Mouse (Mus musculus): Measurements from ENCODE around the gene Zfp664. TPM values are rescaled to one million over a fixed set of nuclear protein-coding genes. Genes with fewer than 3 reads are reported as not detected.

Gene Zfp664
- polyA plus RNA-seq, 1 experiment from 2014 or later, result 91.1 TPM

- no peak for ATAC-seq (ENCODE audit: low read depth)
- H3K4me2 ChIP-seq (ENCODE audit: low read depth, low read length), result no peak overlapping the region
- H3K9me3 ChIP-seq (ENCODE audit: control insufficient read depth, low read length), result peaks cover 4% of the 10 kb centered on the region; the same call in 1 of the 2 replicates
- H3K4me3 ChIP-seq (ENCODE audit: low read length), result no peak overlapping the region
- 77% methylated on average over 9 of the region's 9 CpGs for WGBS
- H3K9ac ChIP-seq (ENCODE audit: low read length), result no peak overlapping the region
- no peaks in the 10 kb centered on the region for H3K4me1 ChIP-seq (replicated peaks; ENCODE audit: control insufficient read depth, insufficient read depth, low read length)
- no peak overlapping the region for H3K27ac ChIP-seq (ENCODE audit: low read length)
- H3K27me3 ChIP-seq (ENCODE audit: control insufficient read depth, insufficient read depth, low read depth, low read length), result no peaks in the 10 kb centered on the region
- no peaks in the 10 kb centered on the region for H3K36me3 ChIP-seq (ENCODE audit: control insufficient read depth, insufficient read depth, low read length)
These were observed 68.1 kb downstream of the Zfp664 start for GRCm38 (mm10) chr5:124930603-124931002.

- no peak overlapping the region for H3K27ac ChIP-seq (ENCODE audit: low read length)
- no peak overlapping the region for H3K4me2 ChIP-seq (ENCODE audit: low read depth, low read length)
- no peak for ATAC-seq (ENCODE audit: low read depth)
- H3K4me1 ChIP-seq (replicated peaks; ENCODE audit: control insufficient read depth, insufficient read depth, low read length), result no peaks in the 10 kb centered on the region
- no peak overlapping the region for H3K9ac ChIP-seq (ENCODE audit: low read length)
- 59% methylated on average over 8 of the region's 8 CpGs for WGBS
- H3K27me3 ChIP-seq (ENCODE audit: control insufficient read depth, insufficient read depth, low read depth, low read length), result no peaks in the 10 kb centered on the region
- no peak overlapping the region for H3K4me3 ChIP-seq (ENCODE audit: low read length)
- H3K36me3 ChIP-seq (ENCODE audit: control insufficient read depth, insufficient read depth, low read length), result no peaks in the 10 kb centered on the region
- peaks cover 4% of the 10 kb centered on the region; the same call in 1 of the 2 replicates for H3K9me3 ChIP-seq (ENCODE audit: control insufficient read depth, low read length)
These were observed 68.6 kb downstream of the Zfp664 start for GRCm38 (mm10) chr5:124931076-124931475.

GRCm38 (mm10) chr5:124934558-124934957 is 72.1 kb downstream of the Zfp664 start:
- Histone ChIP-seq H3K4me3 (ENCODE audit: low read length) (no peak overlapping the region), H3K27me3 (ENCODE audit: control insufficient read depth, insufficient read depth, low read depth, low read length) (no peaks in the 10 kb centered on the region), H3K27ac (ENCODE audit: low read length) (no peak overlapping the region), H3K4me2 (ENCODE audit: low read depth, low read length) (no peak overlapping the region), H3K9ac (ENCODE audit: low read length) (no peak overlapping the region), H3K9me3 (ENCODE audit: control insufficient read depth, low read length) (no peaks in the 10 kb centered on the region; the same call in 1 of the 2 replicates), H3K36me3 (ENCODE audit: control insufficient read depth, insufficient read depth, low read length) (no peaks in the 10 kb centered on the region), H3K4me1 (replicated peaks; ENCODE audit: control insufficient read depth, insufficient read depth, low read length) (no peaks in the 10 kb centered on the region)
- ATAC-seq (ENCODE audit: low read depth), result no peak
- 48% methylated on average over 7 of the region's 7 CpGs for WGBS

GRCm38 (mm10) chr5:124943181-124943792 is 80.8 kb downstream of the Zfp664 start:
- no peaks in the 10 kb centered on the region for H3K27me3 ChIP-seq (ENCODE audit: control insufficient read depth, insufficient read depth, low read depth, low read length)

GRCm38 (mm10) chr5:124943793-124944383 is 81.4 kb downstream of the Zfp664 start:
- peak; percentile 49 for ATAC-seq (ENCODE audit: low read depth)
- 46% methylated on average over 12 of the region's 12 CpGs for WGBS
- Histone ChIP-seq H3K4me1 (replicated peaks; ENCODE audit: control insufficient read depth, insufficient read depth, low read length) (no peaks in the 10 kb centered on the region; the same call in 1 of the 2 replicates), H3K4me2 (ENCODE audit: low read depth, low read length) (no peak overlapping the region), H3K9me3 (ENCODE audit: control insufficient read depth, low read length) (peaks cover 5% of the 10 kb centered on the region; the same call in 1 of the 2 replicates), H3K4me3 (ENCODE audit: low read length) (no peak overlapping the region), H3K36me3 (ENCODE audit: control insufficient read depth, insufficient read depth, low read length) (no peaks in the 10 kb centered on the region), H3K27ac (ENCODE audit: low read length) (no peak overlapping the region), H3K9ac (ENCODE audit: low read length) (no peak overlapping the region), H3K27me3 (ENCODE audit: control insufficient read depth, insufficient read depth, low read depth, low read length) (no peaks in the 10 kb centered on the region)

More at GRCm38 (mm10) chr5:124943181-124943792, 80.8 kb downstream of the Zfp664 start:
- H3K4me3 ChIP-seq (ENCODE audit: low read length), result no peak overlapping the region
- H3K9ac ChIP-seq (ENCODE audit: low read length), result no peak overlapping the region
- H3K9me3 ChIP-seq (ENCODE audit: control insufficient read depth, low read length), result peaks cover 5% of the 10 kb centered on the region; the same call in 1 of the 2 replicates
- H3K27ac ChIP-seq (ENCODE audit: low read length), result no peak overlapping the region
- H3K4me1 ChIP-seq (replicated peaks; ENCODE audit: control insufficient read depth, insufficient read depth, low read length), result no peaks in the 10 kb centered on the region; the same call in 1 of the 2 replicates
- 85% methylated on average over 12 of the region's 12 CpGs for WGBS
- no peak overlapping the region for H3K4me2 ChIP-seq (ENCODE audit: low read depth, low read length)
- H3K36me3 ChIP-seq (ENCODE audit: control insufficient read depth, insufficient read depth, low read length), result no peaks in the 10 kb centered on the region
- 0 out of 2 replicates have a peak, but pooled peaks have one; percentile 17 for ATAC-seq (ENCODE audit: low read depth)

GRCm38 (mm10) chr5:124944384-124944783 is 81.9 kb downstream of the Zfp664 start:
- peaks cover 5% of the 10 kb centered on the region; the same call in 1 of the 2 replicates for H3K9me3 ChIP-seq (ENCODE audit: control insufficient read depth, low read length)
- H3K27me3 ChIP-seq (ENCODE audit: control insufficient read depth, insufficient read depth, low read depth, low read length), result no peaks in the 10 kb centered on the region
- H3K9ac ChIP-seq (ENCODE audit: low read length), result no peak overlapping the region
- H3K27ac ChIP-seq (ENCODE audit: low read length), result no peak overlapping the region
- WGBS, result 54% methylated on average over 10 of the region's 10 CpGs
- peak; percentile 28 for ATAC-seq (ENCODE audit: low read depth)
- no peaks in the 10 kb centered on the region for H3K36me3 ChIP-seq (ENCODE audit: control insufficient read depth, insufficient read depth, low read length)
- no peak overlapping the region for H3K4me2 ChIP-seq (ENCODE audit: low read depth, low read length)
- no peaks in the 10 kb centered on the region; the same call in 1 of the 2 replicates for H3K4me1 ChIP-seq (replicated peaks; ENCODE audit: control insufficient read depth, insufficient read depth, low read length)
- H3K4me3 ChIP-seq (ENCODE audit: low read length), result no peak overlapping the region

GRCm38 (mm10) chr5:124945046-124945445 is 82.6 kb downstream of the Zfp664 start:
- H3K4me1 ChIP-seq (replicated peaks; ENCODE audit: control insufficient read depth, insufficient read depth, low read length), result no peaks in the 10 kb centered on the region; the same call in 1 of the 2 replicates
- H3K27me3 ChIP-seq (ENCODE audit: control insufficient read depth, insufficient read depth, low read depth, low read length), result no peaks in the 10 kb centered on the region
- no peak overlapping the region for H3K4me2 ChIP-seq (ENCODE audit: low read depth, low read length)
- no peak overlapping the region for H3K27ac ChIP-seq (ENCODE audit: low read length)
- H3K36me3 ChIP-seq (ENCODE audit: control insufficient read depth, insufficient read depth, low read length), result no peaks in the 10 kb centered on the region
- peaks cover 7% of the 10 kb centered on the region; the same call in 1 of the 2 replicates for H3K9me3 ChIP-seq (ENCODE audit: control insufficient read depth, low read length)
- 68% methylated on average over 4 of the region's 4 CpGs for WGBS
- no peak for ATAC-seq (ENCODE audit: low read depth)
- no peak overlapping the region for H3K9ac ChIP-seq (ENCODE audit: low read length)
- H3K4me3 ChIP-seq (ENCODE audit: low read length), result no peak overlapping the region

- Histone ChIP-seq H3K4me2 (ENCODE audit: low read depth, low read length) (no peak overlapping the region), H3K27ac (ENCODE audit: low read length) (no peak overlapping the region), H3K9me3 (ENCODE audit: control insufficient read depth, low read length) (peaks cover 7% of the 10 kb centered on the region; the same call in 1 of the 2 replicates), H3K4me3 (ENCODE audit: low read length) (no peak overlapping the region), H3K9ac (ENCODE audit: low read length) (no peak overlapping the region), H3K36me3 (ENCODE audit: control insufficient read depth, insufficient read depth, low read length) (no peaks in the 10 kb centered on the region), H3K27me3 (ENCODE audit: control insufficient read depth, insufficient read depth, low read depth, low read length) (no peaks in the 10 kb centered on the region), H3K4me1 (replicated peaks; ENCODE audit: control insufficient read depth, insufficient read depth, low read length) (peaks cover 7% of the 10 kb centered on the region; the same call in 1 of the 2 replicates)
- no peak for ATAC-seq (ENCODE audit: low read depth)
- WGBS, result 60% methylated on average over 13 of the region's 13 CpGs
These were observed 88.3 kb downstream of the Zfp664 start for GRCm38 (mm10) chr5:124950623-124951278.

- no peak overlapping the region for H3K27ac ChIP-seq (ENCODE audit: low read length)
- 72% methylated on average over 17 of the region's 17 CpGs for WGBS
- no peak for ATAC-seq (ENCODE audit: low read depth)
These were observed 88.8 kb downstream of the Zfp664 start for GRCm38 (mm10) chr5:124951333-124951732.

More at GRCm38 (mm10) chr5:124951333-124951732, 88.8 kb downstream of the Zfp664 start:
- Histone ChIP-seq H3K9me3 (ENCODE audit: control insufficient read depth, low read length) (peaks cover 7% of the 10 kb centered on the region; the same call in 1 of the 2 replicates), H3K9ac (ENCODE audit: low read length) (no peak overlapping the region), H3K27me3 (ENCODE audit: control insufficient read depth, insufficient read depth, low read depth, low read length) (no peaks in the 10 kb centered on the region), H3K4me1 (replicated peaks; ENCODE audit: control insufficient read depth, insufficient read depth, low read length) (peaks cover 7% of the 10 kb centered on the region; the same call in 1 of the 2 replicates), H3K4me2 (ENCODE audit: low read depth, low read length) (no peak overlapping the region), H3K4me3 (ENCODE audit: low read length) (no peak overlapping the region), H3K36me3 (ENCODE audit: control insufficient read depth, insufficient read depth, low read length) (no peaks in the 10 kb centered on the region)

All from lung, embryonic 16.5 days (tissue).